Mouse (Mus musculus) midbrain, embryonic 13.5 days (tissue): ENCODE measurements around the gene B4galnt4. TPM values are rescaled to one million over a fixed set of nuclear protein-coding genes. Genes with fewer than 3 reads are reported as not detected.
A peak's percentile ranks its signal among the peaks of the same experiment; 100 is the strongest.

Experiments
- ATAC-seq: fragments of 200-750 bp; cut with Nextera tagmentation; 2 replicates; pipeline ENCODE4 v1.8.0; 2017; ENCODE audit warnings: mild to moderate bottlenecking, moderate TSS enrichment, moderate library complexity
- H3K27ac ChIP-seq: fragments of 300-500 bp; sonication (generic); 2 replicates; pipeline ENCODE4 v1.5.1; 2015; ENCODE audit warnings: inconsistent platforms, mild to moderate bottlenecking, moderate library complexity
- H3K27me3 ChIP-seq: fragments of 300-500 bp; sonication (generic); 2 replicates; pipeline ENCODE4 v1.6.1; 2015; ENCODE audit warnings: mild to moderate bottlenecking, inconsistent platforms
- H3K36me3 ChIP-seq: fragments of 300-500 bp; sonication (generic); 2 replicates; pipeline ENCODE4 v1.6.1; 2015; ENCODE audit warnings: mild to moderate bottlenecking, inconsistent platforms
- H3K4me1 ChIP-seq: fragments of 300-500 bp; sonication (generic); replicated peaks from 2 replicates; pipeline ENCODE4 v1.6.1; 2015; ENCODE audit warnings: inconsistent platforms
- H3K4me2 ChIP-seq: fragments of 300-500 bp; sonication (generic); replicated peaks from 2 replicates; pipeline ENCODE4 v1.6.1; 2015; ENCODE audit warnings: moderate library complexity, mild to moderate bottlenecking, inconsistent platforms
- H3K4me3 ChIP-seq: fragments of 300-500 bp; sonication (generic); replicated peaks from 2 replicates; pipeline ENCODE4 v1.5.1; 2015; ENCODE audit warnings: mild to moderate bottlenecking, inconsistent platforms
- H3K9ac ChIP-seq: fragments of 300-500 bp; sonication (generic); replicated peaks from 2 replicates; pipeline ENCODE4 v1.6.1; 2015; ENCODE audit warnings: mild to moderate bottlenecking, inconsistent platforms
- H3K9me3 ChIP-seq: fragments of 300-500 bp; sonication (generic); 2 replicates; pipeline ENCODE4 v1.6.1; 2016; ENCODE audit warnings: mild to moderate bottlenecking, inconsistent platforms
- WGBS: fragments of 180-500 bp; shearing (Covaris S2); methylation state at CpG from one replicate; pipeline ENCODE4 v1.1.7; 2015; 5-methylcytosine and 5-hydroxymethylcytosine counted together
- polyA plus RNA-seq: library from polyadenylated mRNA; unstranded; fragments of >200 nt; fragmentation: Nextera tagmentation; extraction: Ambion mirVana; gene quantifications from 2 replicates; pipeline ENCODE4 v1.2.1, GENCODE M21; 2015

The B4galnt4 gene
- polyA plus RNA-seq, 1 experiment from 2014 or later, result 48.3 TPM

- Histone ChIP-seq H3K4me3 (peak overlapping the region; percentile 41), H3K27me3 (0 out of 2 replicates have a peak, but pooled peaks cover 4% of the 10 kb centered on the region), H3K9me3 (no peaks in the 10 kb centered on the region), H3K27ac (peak overlapping the region; percentile 58), H3K4me1 (peaks cover 14% of the 10 kb centered on the region), H3K36me3 (no peaks in the 10 kb centered on the region), H3K9ac (peak overlapping the region; percentile 60), H3K4me2 (peak overlapping the region; percentile 75)
- WGBS, result 10% methylated on average over 21 of the region's 21 CpGs
- peak; percentile 87 for ATAC-seq
Measured at GRCm38 (mm10) chr7:141048226-141049218, 12.4 kb upstream of the B4galnt4 start.

DNA sequence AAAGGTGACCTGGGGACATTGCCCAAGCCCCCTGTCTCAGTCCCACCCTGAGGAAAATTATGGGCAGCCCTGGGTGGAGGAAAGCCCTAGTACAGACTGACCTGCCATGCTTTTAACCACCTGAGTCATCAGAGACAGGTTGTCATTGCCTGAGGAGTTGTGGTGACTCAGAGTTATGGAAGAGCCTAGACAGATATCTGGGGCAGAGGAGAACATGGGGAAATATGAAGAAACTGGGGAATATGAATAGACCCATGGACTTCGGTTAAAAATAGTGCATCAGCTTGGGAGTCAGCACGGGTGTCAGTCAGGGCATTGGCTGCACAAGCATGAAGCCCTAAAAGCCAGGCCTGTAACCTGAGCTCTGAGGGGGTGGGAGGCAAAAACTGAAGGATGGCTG is 11.6 kb upstream of the B4galnt4 start:
- WGBS, result 81% methylated on average over 2 of the region's 2 CpGs
- H3K4me2 ChIP-seq, result no peak overlapping the region
- H3K9me3 ChIP-seq, result no peaks in the 10 kb centered on the region
- peak; percentile 41 for ATAC-seq
- peaks cover 14% of the 10 kb centered on the region for H3K4me1 ChIP-seq
- 0 out of 2 replicates have a peak, but pooled peaks cover 4% of the 10 kb centered on the region for H3K27me3 ChIP-seq
- H3K9ac ChIP-seq, result no peak overlapping the region
- no peaks in the 10 kb centered on the region for H3K36me3 ChIP-seq
- H3K4me3 ChIP-seq, result no peak overlapping the region
- 0 out of 2 replicates have a peak overlapping the region, but pooled peaks have one; percentile 35 for H3K27ac ChIP-seq

- Histone ChIP-seq H3K4me1 (peaks cover 14% of the 10 kb centered on the region), H3K36me3 (peaks cover 3% of the 10 kb centered on the region; the same call in 1 of the 2 replicates), H3K4me2 (no peak overlapping the region), H3K27ac (no peak overlapping the region), H3K4me3 (no peak overlapping the region), H3K9ac (no peak overlapping the region), H3K9me3 (no peaks in the 10 kb centered on the region), H3K27me3 (0 out of 2 replicates have a peak, but pooled peaks cover 4% of the 10 kb centered on the region)
- ATAC-seq, result no peak
- WGBS, result 77% methylated on average over 16 of the region's 17 CpGs
Measured at GRCm38 (mm10) chr7:141051060-141051685, 9.7 kb upstream of the B4galnt4 start.

GRCm38 (mm10) chr7:141052016-141052415 is 8.9 kb upstream of the B4galnt4 start:
- Histone ChIP-seq H3K4me3 (no peak overlapping the region), H3K9ac (no peak overlapping the region), H3K4me2 (no peak overlapping the region), H3K36me3 (peaks cover 3% of the 10 kb centered on the region; the same call in 1 of the 2 replicates), H3K27ac (no peak overlapping the region), H3K27me3 (0 out of 2 replicates have a peak, but pooled peaks cover 1% of the 10 kb centered on the region), H3K9me3 (no peaks in the 10 kb centered on the region), H3K4me1 (peaks cover 14% of the 10 kb centered on the region)
- WGBS, result 95% methylated on average over 4 of the region's 4 CpGs
- no peak for ATAC-seq

GRCm38 (mm10) chr7:141052421-141052820 is 8.5 kb upstream of the B4galnt4 start:
- H3K27me3 ChIP-seq, result no peaks in the 10 kb centered on the region
- H3K9ac ChIP-seq, result no peak overlapping the region
- no peak overlapping the region for H3K27ac ChIP-seq
- H3K4me3 ChIP-seq, result no peak overlapping the region
- ATAC-seq, result no peak
- H3K4me1 ChIP-seq, result peaks cover 10% of the 10 kb centered on the region
- no peaks in the 10 kb centered on the region for H3K9me3 ChIP-seq
- 83% methylated on average over 2 of the region's 2 CpGs for WGBS
- no peak overlapping the region for H3K4me2 ChIP-seq
- peaks cover 3% of the 10 kb centered on the region; the same call in 1 of the 2 replicates for H3K36me3 ChIP-seq

- Histone ChIP-seq H3K4me1 (peaks cover 10% of the 10 kb centered on the region), H3K9me3 (no peaks in the 10 kb centered on the region), H3K4me3 (no peak overlapping the region), H3K4me2 (no peak overlapping the region), H3K27me3 (no peaks in the 10 kb centered on the region), H3K27ac (no peak overlapping the region), H3K36me3 (peaks cover 3% of the 10 kb centered on the region; the same call in 1 of the 2 replicates), H3K9ac (no peak overlapping the region)
- 87% methylated on average over 4 of the region's 4 CpGs for WGBS
- ATAC-seq, result no peak
Measured at GRCm38 (mm10) chr7:141055785-141056184, 5.1 kb upstream of the B4galnt4 start.

DNA sequence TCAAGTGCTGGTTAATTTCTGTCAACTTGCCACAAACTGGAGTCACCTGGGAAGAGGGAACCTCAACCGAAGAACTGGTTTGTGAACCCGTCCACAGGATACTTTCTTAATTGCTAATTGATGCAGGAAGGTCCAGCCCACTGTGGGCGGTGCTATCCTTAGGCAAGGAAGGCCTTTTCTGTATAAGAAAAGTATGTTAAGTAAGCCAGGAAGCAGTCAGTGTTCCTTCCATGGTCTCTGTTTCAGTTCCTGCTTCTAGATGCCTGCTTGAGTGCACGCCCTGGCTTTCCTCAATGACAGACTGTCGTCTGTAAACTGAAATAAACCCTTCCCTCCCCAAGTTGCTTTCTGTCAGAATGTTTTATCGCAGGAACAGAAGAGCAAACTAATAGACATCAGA is 3.9 kb upstream of the B4galnt4 start:
- ATAC-seq, result no peak
- Histone ChIP-seq H3K4me1 (peaks cover 15% of the 10 kb centered on the region), H3K36me3 (peaks cover 3% of the 10 kb centered on the region; the same call in 1 of the 2 replicates), H3K27me3 (no peaks in the 10 kb centered on the region), H3K4me3 (no peak overlapping the region), H3K9ac (no peak overlapping the region), H3K9me3 (no peaks in the 10 kb centered on the region), H3K4me2 (no peak overlapping the region), H3K27ac (no peak overlapping the region)
- WGBS, result 95% methylated on average over 6 of the region's 6 CpGs

DNA sequence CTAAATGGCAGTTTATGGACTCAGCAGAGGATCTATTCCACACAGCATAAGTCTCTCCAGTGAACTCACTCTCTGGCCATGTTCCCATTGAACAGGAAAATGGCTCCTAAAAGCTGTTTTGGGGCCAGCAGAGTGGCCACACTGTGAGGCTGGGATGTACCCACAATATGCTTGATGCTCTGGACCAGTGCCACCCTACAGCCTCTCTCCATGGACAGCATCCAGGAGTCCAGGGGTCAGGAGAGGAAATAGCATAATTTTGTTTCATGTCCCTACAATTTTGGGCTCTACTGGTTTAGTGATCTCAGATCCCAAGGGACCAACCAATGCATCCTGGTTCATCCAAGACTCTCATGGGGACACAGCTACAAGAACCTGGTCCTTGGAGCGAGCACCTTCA is 3.4 kb upstream of the B4galnt4 start:
- 100% methylated on average over 1 of the region's 1 CpGs for WGBS
- no peak overlapping the region for H3K27ac ChIP-seq
- no peak overlapping the region for H3K4me3 ChIP-seq

GRCm38 (mm10) chr7:141058601-141059341 is 2.1 kb upstream of the B4galnt4 start:
- Histone ChIP-seq H3K27me3 (no peaks in the 10 kb centered on the region), H3K4me2 (no peak overlapping the region), H3K9ac (no peak overlapping the region), H3K36me3 (peaks cover 11% of the 10 kb centered on the region), H3K9me3 (no peaks in the 10 kb centered on the region), H3K27ac (no peak overlapping the region), H3K4me3 (no peak overlapping the region), H3K4me1 (peaks cover 29% of the 10 kb centered on the region)
- ATAC-seq, result no peak
- 96% methylated on average over 14 of the region's 14 CpGs for WGBS

More for the DNA sequence above, 3.4 kb upstream of the B4galnt4 start:
- Histone ChIP-seq H3K9me3 (no peaks in the 10 kb centered on the region), H3K4me2 (no peak overlapping the region), H3K27me3 (no peaks in the 10 kb centered on the region), H3K36me3 (peaks cover 3% of the 10 kb centered on the region; the same call in 1 of the 2 replicates), H3K9ac (no peak overlapping the region), H3K4me1 (peaks cover 20% of the 10 kb centered on the region)
- no peak for ATAC-seq

- Histone ChIP-seq H3K4me2 (peak overlapping the region; percentile 74), H3K4me3 (peak overlapping the region; percentile 92), H3K9me3 (no peaks in the 10 kb centered on the region), H3K27me3 (no peaks in the 10 kb centered on the region), H3K4me1 (peaks cover 29% of the 10 kb centered on the region), H3K27ac (peak overlapping the region; percentile 95), H3K36me3 (peaks cover 22% of the 10 kb centered on the region), H3K9ac (peak overlapping the region; percentile 99)
- WGBS, result 71% methylated on average over 2 of the region's 2 CpGs
- ATAC-seq, result no peak
Measured at GRCm38 (mm10) chr7:141059929-141060328, 975 bp upstream of the B4galnt4 start.

DNA sequence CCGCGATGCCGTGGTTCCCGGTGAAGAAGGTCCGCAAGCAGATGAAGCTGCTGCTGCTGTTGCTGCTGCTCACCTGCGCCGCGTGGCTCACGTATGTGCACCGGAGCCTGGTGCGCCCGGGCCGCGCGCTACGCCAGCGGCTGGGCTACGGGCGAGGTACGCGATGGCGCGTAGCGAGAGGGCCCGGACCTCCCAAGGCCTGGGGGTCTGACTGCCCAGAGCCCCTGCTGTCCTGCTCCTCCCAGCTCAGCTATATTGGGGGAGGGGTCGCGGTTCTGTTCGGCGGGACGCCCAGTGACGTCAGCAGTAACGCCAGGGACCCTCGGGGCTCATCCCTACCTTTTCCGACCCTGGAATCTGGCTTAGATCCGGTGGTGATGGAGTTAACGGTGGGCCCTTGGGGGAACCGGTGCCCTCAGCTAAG is 377 bp downstream of the B4galnt4 start:
- H3K4me1 ChIP-seq, result peaks cover 29% of the 10 kb centered on the region
- no peaks in the 10 kb centered on the region for H3K9me3 ChIP-seq
- H3K4me2 ChIP-seq, result peak overlapping the region; percentile 74
- peak overlapping the region; percentile 92 for H3K4me3 ChIP-seq
- H3K9ac ChIP-seq, result peak overlapping the region; percentile 99
- peak; percentile 78 for ATAC-seq
- H3K27me3 ChIP-seq, result no peaks in the 10 kb centered on the region
- H3K27ac ChIP-seq, result peak overlapping the region; percentile 95
- under 1% methylated on average over 37 of the region's 37 CpGs for WGBS
- peaks cover 32% of the 10 kb centered on the region for H3K36me3 ChIP-seq
